Mouse (Mus musculus) adrenal gland, adult (tissue): ENCODE data around the gene Xylt1.

Source experiments
- DNase-seq, 2 experiments: peaks; one replicate each; pipeline ENCODE4 v3.0.0; 2022 to 2023; ENCODE audit warnings: low spot score in 1 of 2; ENCODE audit not compliant: inconsistent age in 2 of 2

Xylt1 gene

DNA sequence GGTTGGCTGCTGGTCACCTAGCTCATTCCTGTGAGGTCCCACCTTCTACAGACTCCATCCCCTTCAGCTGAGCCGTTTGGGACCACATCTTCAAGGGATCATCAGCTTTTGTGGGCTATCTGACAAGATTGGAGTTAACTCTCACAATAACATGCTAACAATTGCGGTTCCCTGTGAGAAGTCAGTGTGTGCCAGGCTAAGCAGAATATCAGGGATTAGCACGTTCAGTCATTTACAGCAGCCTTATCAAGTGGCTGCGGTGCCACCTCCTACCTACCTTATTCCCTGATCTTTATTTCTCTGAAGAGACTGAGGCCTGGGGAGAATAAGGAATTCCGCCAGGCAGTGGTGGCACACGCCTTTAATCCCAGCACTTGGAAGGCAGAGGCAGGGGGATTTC lies 13.6 kb downstream of the Xylt1 start:
- DNase-seq: no peak

DNA sequence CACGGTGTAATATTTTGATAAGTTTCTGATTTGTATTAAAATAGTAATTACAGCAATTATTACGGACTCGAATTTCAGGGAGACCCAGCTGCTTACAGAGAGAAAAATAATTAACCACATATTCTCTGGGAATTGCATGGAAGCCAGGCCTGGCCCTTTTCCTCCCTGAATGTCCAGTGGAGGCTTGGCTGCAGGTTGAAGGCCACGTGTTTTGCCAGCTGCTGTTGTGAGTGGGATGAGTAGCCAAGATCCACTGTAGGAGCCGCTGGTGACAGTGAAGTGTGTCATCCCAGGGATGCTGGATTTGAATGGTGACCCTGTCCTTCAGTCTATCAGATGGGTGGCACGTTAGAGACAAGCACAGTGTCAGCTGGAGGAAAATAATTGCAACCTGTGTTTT lies 14.7 kb downstream of the Xylt1 start:
- peak in 1 of 2 experiments; percentile 40 for DNase-seq

- no peak for DNase-seq
These were observed 17.1 kb downstream of the Xylt1 start for GRCm38 (mm10) chr7:117397877-117398276.

DNA sequence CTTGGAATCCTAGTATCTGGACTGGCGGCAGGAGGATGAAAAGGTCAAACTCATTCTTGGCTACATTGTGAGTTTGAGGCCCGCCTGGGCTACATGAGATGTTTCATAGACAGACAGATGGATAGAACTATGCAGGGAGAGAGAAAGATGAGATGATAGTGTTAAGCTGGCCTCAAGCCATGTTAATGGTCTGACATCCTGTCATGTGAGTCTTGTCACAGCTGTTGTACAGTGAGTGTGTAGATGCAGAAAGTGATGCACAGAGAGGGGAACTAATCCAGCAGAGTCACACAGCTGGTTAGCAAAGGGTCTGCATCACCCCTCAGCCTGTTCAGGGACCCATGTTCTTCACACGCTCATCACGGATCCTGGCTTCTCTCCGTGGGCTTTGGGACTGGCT lies 19.2 kb downstream of the Xylt1 start:
- DNase-seq: no peak

DNA sequence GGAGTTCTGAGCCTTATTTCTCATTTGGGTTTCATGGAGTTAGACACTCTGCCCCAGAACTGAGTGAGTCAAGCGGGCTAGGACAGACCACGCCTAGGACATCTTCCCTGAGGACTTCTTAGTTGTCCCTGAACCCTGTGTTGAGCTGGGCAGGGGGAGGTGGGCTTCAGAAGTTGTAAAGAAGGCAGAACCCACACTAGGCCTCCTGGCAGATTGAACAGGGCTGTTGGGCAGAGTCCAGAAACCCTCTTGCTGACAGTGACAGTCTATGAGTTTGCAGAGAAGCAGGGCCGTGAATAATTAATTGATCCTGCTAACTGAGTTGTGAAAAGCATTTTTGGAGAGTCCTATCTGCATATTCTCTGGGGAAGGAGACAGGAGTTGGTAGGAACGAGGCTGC lies 20.8 kb downstream of the Xylt1 start:
- no peak for DNase-seq

DNA sequence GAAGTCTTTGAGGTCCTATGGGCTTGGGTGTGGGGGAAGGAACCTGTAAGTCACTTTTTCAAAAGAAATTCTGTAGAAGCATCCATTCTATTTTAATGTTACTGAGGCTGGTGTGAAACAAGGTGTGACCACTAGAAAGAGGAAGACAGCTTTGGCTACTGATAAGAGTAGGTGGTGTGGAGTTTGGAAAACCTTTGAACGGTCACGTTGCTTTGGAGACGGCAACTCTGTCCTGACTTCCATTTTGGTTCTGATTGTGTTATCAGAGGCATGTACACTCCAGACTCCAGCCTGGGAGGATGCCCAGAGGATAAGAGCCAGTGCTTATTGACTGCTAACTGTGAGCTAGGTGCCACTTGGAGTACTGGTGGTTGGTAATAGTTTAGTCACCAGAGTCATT lies 25.6 kb downstream of the Xylt1 start:
- DNase-seq: no peak

GRCm38 (mm10) chr7:117409268-117409988 lies 28.6 kb downstream of the Xylt1 start:
- no peak for DNase-seq

GRCm38 (mm10) chr7:117411874-117412273 lies 31.1 kb downstream of the Xylt1 start:
- DNase-seq: no peak

- peak; percentile 28 to 72 for DNase-seq
These were observed 31.6 kb downstream of the Xylt1 start for GRCm38 (mm10) chr7:117412405-117412804.

DNA sequence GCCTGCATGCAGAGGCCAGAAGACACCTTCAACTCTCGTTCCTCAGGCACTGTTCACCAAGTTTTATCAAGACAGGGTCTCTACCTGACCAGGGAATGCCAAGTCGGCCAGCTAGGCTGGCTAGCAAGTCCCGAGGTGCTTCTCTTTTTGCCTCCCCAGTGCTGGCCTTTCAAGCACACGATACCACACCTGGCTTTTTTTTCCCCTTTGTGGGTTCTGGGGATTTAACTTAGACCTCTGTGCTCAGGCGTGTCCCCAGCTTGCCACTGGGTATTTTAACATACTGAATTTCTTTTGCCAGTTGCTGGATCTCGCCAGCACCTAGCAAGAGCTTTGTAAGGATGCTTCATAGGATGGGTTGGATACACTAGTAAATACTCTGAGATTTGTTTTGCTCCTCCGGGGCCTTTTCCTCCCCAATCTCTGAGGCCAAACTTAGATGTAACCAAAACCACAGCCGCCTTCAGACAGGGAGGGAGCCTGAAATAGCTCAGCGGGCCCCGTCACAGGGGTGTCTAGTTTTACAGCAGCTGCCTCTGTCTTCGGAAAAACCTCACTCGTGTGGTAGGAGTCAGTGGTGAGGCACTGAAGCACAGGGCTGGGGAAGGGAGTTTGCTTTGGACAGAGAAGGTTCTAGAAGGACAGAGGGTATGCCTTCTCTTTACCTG lies 33.7 kb downstream of the Xylt1 start:
- DNase-seq: no peak

- peak in 1 of 2 experiments; percentile 60 for DNase-seq
These were observed 34.2 kb downstream of the Xylt1 start for GRCm38 (mm10) chr7:117415009-117415363.

DNA sequence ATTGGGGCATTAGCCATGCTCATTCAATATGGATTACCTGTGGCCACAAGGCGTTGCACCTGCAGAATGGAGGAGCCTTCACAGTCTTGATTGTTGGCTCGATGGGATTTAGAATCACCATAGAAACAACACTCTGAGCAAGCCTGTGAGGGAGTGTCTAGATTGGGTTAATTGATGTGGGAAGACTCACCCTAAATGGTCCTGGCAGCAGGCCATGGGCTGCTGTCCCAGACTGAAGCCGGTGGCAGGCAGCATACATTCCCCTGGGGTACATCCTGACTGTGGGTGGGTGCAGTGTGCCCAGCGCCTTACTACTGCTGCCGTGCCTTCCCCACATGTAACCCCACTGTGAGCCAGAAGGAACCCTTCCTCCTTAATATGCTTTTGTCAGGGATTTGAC lies 38.3 kb downstream of the Xylt1 start:
- DNase-seq: peak in 1 of 2 experiments; percentile 46

DNA sequence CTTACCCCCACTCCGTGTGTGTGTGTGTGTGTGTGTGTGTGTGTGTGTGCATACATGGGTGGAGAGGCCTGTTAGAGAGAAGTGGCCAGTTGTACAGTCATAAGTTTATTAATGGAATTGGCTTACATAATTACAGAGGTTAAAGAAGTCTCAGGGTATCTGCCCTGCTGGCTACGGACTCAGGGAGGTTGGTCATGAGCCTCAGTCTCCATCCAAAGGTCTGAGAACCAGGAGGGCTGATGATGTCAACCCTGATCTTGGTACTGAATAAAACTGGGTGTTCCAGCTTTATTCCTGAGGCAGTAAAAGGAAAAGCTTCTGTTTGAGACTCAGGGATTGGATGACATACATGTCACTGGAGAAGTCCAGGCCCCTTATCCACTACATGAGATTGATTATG lies 39.1 kb downstream of the Xylt1 start:
- DNase-seq: no peak

DNA sequence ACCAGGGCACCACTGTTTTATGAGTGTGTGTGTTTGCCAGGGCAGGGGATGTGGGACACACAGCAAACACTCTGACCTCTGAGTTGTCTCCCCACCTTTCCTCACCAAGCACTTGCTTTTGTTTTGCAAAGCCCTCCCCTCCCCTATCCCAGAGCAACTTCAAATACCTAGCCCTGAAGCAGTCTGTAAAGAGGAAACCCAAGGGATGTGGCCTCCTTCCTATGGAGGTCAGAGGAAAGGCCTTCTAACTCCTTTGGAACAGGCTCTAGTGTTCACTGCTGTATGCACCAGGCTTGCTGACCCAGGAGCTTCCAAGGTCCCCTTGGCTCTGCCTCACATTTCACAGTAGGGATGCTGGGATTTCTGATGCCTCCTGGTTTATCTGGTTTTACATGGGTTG lies 39.5 kb downstream of the Xylt1 start:
- DNase-seq: no peak

GRCm38 (mm10) chr7:117420836-117421566 lies 40.2 kb downstream of the Xylt1 start:
- DNase-seq: no peak

DNA sequence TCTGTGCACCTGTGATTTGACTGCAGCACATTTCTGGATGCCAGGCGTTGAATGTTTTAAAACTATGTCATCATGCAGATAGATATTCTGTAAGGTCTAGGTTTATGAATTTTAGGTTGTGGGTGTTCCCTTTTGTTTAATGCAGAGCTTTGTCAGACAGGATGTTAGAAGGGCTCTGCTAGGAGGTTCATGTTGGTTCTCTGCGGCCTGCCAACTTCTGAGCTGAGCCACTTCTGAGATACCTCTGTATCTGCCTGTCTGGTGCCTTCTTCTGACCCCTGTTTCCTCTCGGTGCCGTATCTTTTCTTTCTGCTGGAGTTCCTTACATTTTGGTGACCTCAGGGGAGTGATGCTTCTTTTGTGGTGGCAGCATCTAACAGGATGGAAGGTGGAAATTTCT lies 44.1 kb downstream of the Xylt1 start:
- no peak for DNase-seq

- no peak for DNase-seq
These were observed 45.6 kb downstream of the Xylt1 start for GRCm38 (mm10) chr7:117426366-117426765.

GRCm38 (mm10) chr7:117428690-117429224 lies 48.0 kb downstream of the Xylt1 start:
- no peak for DNase-seq

DNA sequence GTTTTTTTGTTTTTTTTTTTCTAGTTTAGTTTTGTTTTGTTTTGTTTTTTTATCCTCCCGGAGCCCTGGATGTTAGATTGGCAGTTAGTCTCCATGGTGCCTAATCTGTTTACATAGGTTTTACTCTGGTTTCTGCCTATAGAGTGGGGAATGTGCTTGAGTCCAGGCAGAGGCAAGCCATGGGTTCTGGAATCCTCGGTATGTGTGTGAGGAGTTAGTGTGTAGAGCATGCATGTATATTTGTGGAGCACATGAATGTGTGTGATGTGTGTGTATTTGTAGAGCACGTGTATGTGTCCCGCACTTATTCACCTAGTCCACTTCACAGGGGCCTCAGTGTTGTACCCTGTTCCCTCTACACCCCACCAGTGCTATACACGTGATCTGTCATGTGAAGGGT lies 48.7 kb downstream of the Xylt1 start:
- DNase-seq: no peak

DNA sequence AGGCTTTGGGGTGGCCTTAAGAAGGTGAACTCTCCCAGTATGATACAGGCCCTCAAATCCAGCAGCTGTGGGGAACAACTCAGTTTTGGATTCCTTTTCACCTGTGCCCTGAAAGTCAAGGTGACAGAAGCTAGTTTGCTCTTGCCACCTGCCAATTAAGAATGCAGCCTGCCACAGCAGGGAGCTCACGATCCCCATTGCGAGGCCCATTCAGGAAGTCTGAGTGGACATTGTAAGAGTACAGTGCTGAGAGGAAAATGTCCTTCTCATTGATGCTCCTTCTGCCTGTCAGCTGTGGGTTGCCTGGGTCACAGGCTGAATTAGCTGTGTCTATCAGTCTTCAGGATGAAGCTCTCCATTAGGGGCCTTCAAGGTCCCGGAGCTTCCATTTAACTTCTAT lies 49.1 kb downstream of the Xylt1 start:
- DNase-seq: no peak

GRCm38 (mm10) chr7:117430361-117430935 lies 49.7 kb downstream of the Xylt1 start:
- DNase-seq: no peak

GRCm38 (mm10) chr7:117433641-117434040 lies 52.9 kb downstream of the Xylt1 start:
- no peak for DNase-seq
